Mouse (Mus musculus) E14TG2a.4 (cell line): ENCODE measurements at regions not wholly inside any gene's neighbourhood (a gene's known extent, or its start where the extent isn't known, plus 50 kb on each side); places are given as distances from the start of the nearest gene placed in this dataset.

Experiments used
- CTCF ChIP-seq: conservative IDR thresholded peaks from 2 replicates; pipeline ENCODE4 v1.5.1; 2014; ENCODE audit warnings: low read length
- NANOG ChIP-seq: IDR thresholded peaks from 2 replicates; pipeline ENCODE4 v1.6.1; 2014; ENCODE audit warnings: borderline replicate concordance, low read length, mixed read lengths
- POU5F1 ChIP-seq: IDR thresholded peaks from 2 replicates; pipeline ENCODE4 v1.6.1; 2014; ENCODE audit warnings: low read length, borderline replicate concordance

GRCm38 (mm10) chr15:62486540-62486939 is 1358.4 kb downstream of the Gsdmc2 start:
- TF ChIP-seq CTCF (no peak), NANOG (no peak), POU5F1 (no peak)
